In the genomic region with DNA sequence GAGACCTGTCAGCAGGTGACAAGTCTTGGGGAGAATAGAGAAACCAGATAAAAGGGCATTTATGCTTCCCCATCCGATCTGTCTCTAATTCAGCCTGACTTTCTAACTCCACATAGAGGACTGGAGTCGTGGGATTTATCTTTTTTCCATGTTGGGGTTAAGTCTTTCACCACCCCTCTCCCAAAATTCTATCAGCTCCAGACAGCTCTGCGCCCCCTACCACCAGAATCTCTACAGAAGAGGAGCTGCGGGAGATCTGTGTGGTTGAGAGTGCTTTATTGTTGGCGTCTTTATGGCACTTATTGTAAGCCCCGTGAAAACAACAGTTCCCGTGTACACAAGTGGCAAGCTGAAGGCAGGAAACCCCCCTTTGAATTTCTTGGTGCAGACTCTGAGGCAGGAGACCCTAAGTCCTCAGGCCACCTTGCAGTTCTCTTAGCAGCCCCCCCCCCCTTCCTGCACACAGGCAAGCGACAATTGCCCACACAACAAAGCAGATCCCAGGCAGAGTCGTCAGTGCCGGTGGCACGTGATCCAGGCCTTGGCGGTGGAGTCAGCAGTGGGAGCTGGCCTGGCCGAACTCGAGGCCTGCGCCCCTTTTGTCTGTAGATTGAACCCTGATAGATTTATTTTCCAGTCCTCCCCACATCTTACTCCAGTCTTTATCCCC, we compare ENCODE assay signal across 15 mouse cellular contexts. TPM values are rescaled to one million over a fixed set of nuclear protein-coding genes. Genes with fewer than 3 reads are reported as not detected.
DNase-seq lines count a peak whose midpoint lies in the region; ATAC-seq and TF ChIP-seq lines count a peak whose summit lies in the region.
"Had no signal": no experiment of that assay in that cellular context is flagged by ENCODE, and none has a peak within 500 bp of the region (broad histone marks: within the 10 kb centered on the region; RNA-seq: fewer than 3 reads in every experiment).

No protein-coding gene starts in this region.

- H3K9me3 ChIP-seq in forebrain, embryonic 12.5 days, result no peaks in the 10 kb centered on the region
- H3K9me3 ChIP-seq in hindbrain, postnatal 0 days (ENCODE audit: low read length), result no peaks in the 10 kb centered on the region
- H3K9me3 ChIP-seq in neural tube, embryonic 12.5 days, result no peaks in the 10 kb centered on the region
- no peaks in the 10 kb centered on the region for H3K9me3 ChIP-seq in liver, postnatal 0 days (ENCODE audit: low read length)
- H3K9me3 ChIP-seq in liver, embryonic 12.5 days (replicated peaks), result no peaks in the 10 kb centered on the region
- H3K9me3 ChIP-seq: embryonic facial prominence, embryonic 15.5 days; limb, embryonic 15.5 days had no signal

- no peak for ATAC-seq in forebrain, embryonic 12.5 days (ENCODE audit: low FRiP score)
- no peak for ATAC-seq in hindbrain, postnatal 0 days
- ATAC-seq in neural tube, embryonic 12.5 days (ENCODE audit: low FRiP score, low read depth), result no peak
- no peak for ATAC-seq in liver, postnatal 0 days
- ATAC-seq in liver, embryonic 12.5 days, result no peak

- peak overlapping the region; percentile 43 for H3K4me3 ChIP-seq in forebrain, embryonic 12.5 days (replicated peaks)
- H3K4me3 ChIP-seq in hindbrain, postnatal 0 days (ENCODE audit: low read length), result peak overlapping the region; percentile 48
- peak overlapping the region; percentile 44 for H3K4me3 ChIP-seq in neural tube, embryonic 12.5 days
- no peak overlapping the region for H3K4me3 ChIP-seq in liver, postnatal 0 days (ENCODE audit: low read depth, low read length)
- no peak overlapping the region for H3K4me3 ChIP-seq in liver, embryonic 12.5 days
- H3K4me3 ChIP-seq: embryonic facial prominence, embryonic 15.5 days had no signal

- no peak for TF ChIP-seq EP300 in liver, postnatal 0 days (IDR thresholded peaks at IDR 0.05; ENCODE audit: low read depth)

- DNase-seq in brain, embryonic 14.5 days (ENCODE audit: low read depth), result peak; percentile 77
- DNase-seq in hindbrain, postnatal 0 days (ENCODE audit: low spot score), result peak; percentile 32
- no peak for DNase-seq in urinary bladder, postnatal 4 days (ENCODE audit: low spot score in 2 of 2)
- no peak for DNase-seq in cerebellum, adult 11-12 months
- no peak for DNase-seq in liver, postnatal 0 days
- DNase-seq: gastrocnemius, postnatal 14 days; kidney, adult 2 months; lung, postnatal 36 days had no signal

- H3K9ac ChIP-seq in forebrain, embryonic 12.5 days, result peak overlapping the region; percentile 68
- peak overlapping the region; percentile 56 for H3K9ac ChIP-seq in hindbrain, postnatal 0 days (replicated peaks; ENCODE audit: low read length)
- peak overlapping the region; percentile 74 for H3K9ac ChIP-seq in neural tube, embryonic 12.5 days
- no peak overlapping the region for H3K9ac ChIP-seq in liver, postnatal 0 days (replicated peaks)
- H3K9ac ChIP-seq in liver, embryonic 12.5 days, result no peak overlapping the region
- H3K9ac ChIP-seq: embryonic facial prominence, embryonic 15.5 days; limb, embryonic 15.5 days had no signal

- peak overlapping the region; percentile 60 for H3K4me2 ChIP-seq in forebrain, embryonic 12.5 days
- peak overlapping the region; percentile 59 for H3K4me2 ChIP-seq in hindbrain, postnatal 0 days (ENCODE audit: low read depth, low read length)
- H3K4me2 ChIP-seq in neural tube, embryonic 12.5 days (replicated peaks), result peak overlapping the region; percentile 58
- H3K4me2 ChIP-seq in liver, postnatal 0 days (ENCODE audit: low read depth, low read length), result no peak overlapping the region
- H3K4me2 ChIP-seq in liver, embryonic 12.5 days, result no peak overlapping the region
- H3K4me2 ChIP-seq: embryonic facial prominence, embryonic 15.5 days; limb, embryonic 15.5 days had no signal

- TF ChIP-seq CTCF in brain, embryonic 14.5 days (IDR thresholded peaks at IDR 0.05; ENCODE audit: borderline replicate concordance, extremely low read depth, insufficient read depth, insufficient read length), result no peak
- TF ChIP-seq CTCF in hindbrain, postnatal 0 days (IDR thresholded peaks at IDR 0.05; ENCODE audit: low read depth), result no peak
- no peak for TF ChIP-seq CTCF in liver, postnatal 0 days (IDR thresholded peaks at IDR 0.05; ENCODE audit: low read depth)

- under 1% methylated on average over 15 of the region's 15 CpGs for WGBS in forebrain, embryonic 12.5 days
- WGBS in hindbrain, postnatal 0 days, result 6% methylated on average over 15 of the region's 15 CpGs
- 2% methylated on average over 15 of the region's 15 CpGs for WGBS in neural tube, embryonic 12.5 days
- WGBS in liver, postnatal 0 days (ENCODE audit: insufficient replicate concordance), result 7% methylated on average over 15 of the region's 15 CpGs
- 5% methylated on average over 15 of the region's 15 CpGs for WGBS in liver, embryonic 12.5 days (ENCODE audit: insufficient replicate concordance)

- peak overlapping the region; percentile 88 for H3K27ac ChIP-seq in forebrain, embryonic 12.5 days
- H3K27ac ChIP-seq in hindbrain, postnatal 0 days, result peak overlapping the region; percentile 85
- peak overlapping the region; percentile 67; the same call in 1 of the 2 replicates for H3K27ac ChIP-seq in neural tube, embryonic 12.5 days
- H3K27ac ChIP-seq in liver, postnatal 0 days (ENCODE audit: low read depth), result no peak overlapping the region
- H3K27ac ChIP-seq in liver, embryonic 12.5 days, result no peak overlapping the region
- H3K27ac ChIP-seq: embryonic facial prominence, embryonic 15.5 days; limb, embryonic 15.5 days; stomach, postnatal 0 days had no signal

- no peaks in the 10 kb centered on the region; the same call in 1 of the 2 replicates for H3K36me3 ChIP-seq in forebrain, embryonic 12.5 days (replicated peaks)
- H3K36me3 ChIP-seq in hindbrain, postnatal 0 days (ENCODE audit: insufficient read depth, low read length), result no peaks in the 10 kb centered on the region
- H3K36me3 ChIP-seq in neural tube, embryonic 12.5 days, result no peaks in the 10 kb centered on the region
- no peaks in the 10 kb centered on the region for H3K36me3 ChIP-seq in liver, postnatal 0 days (replicated peaks; ENCODE audit: insufficient read depth, low read length)
- no peaks in the 10 kb centered on the region for H3K36me3 ChIP-seq in liver, embryonic 12.5 days
- H3K36me3 ChIP-seq: embryonic facial prominence, embryonic 15.5 days; limb, embryonic 15.5 days had no signal

- peaks cover 100% of the 10 kb centered on the region for H3K27me3 ChIP-seq in forebrain, embryonic 12.5 days
- peaks cover 35% of the 10 kb centered on the region; the same call in 1 of the 2 replicates for H3K27me3 ChIP-seq in hindbrain, postnatal 0 days (ENCODE audit: insufficient read depth, low read length)
- H3K27me3 ChIP-seq in neural tube, embryonic 12.5 days (replicated peaks), result peaks cover 100% of the 10 kb centered on the region
- peaks cover 100% of the 10 kb centered on the region for H3K27me3 ChIP-seq in liver, postnatal 0 days (ENCODE audit: insufficient read depth, low read length)
- peaks cover 100% of the 10 kb centered on the region for H3K27me3 ChIP-seq in liver, embryonic 12.5 days (replicated peaks)

- no peak for TF ChIP-seq POLR2A in brain, embryonic 14.5 days (IDR thresholded peaks at IDR 0.05; ENCODE audit: borderline replicate concordance, extremely low read depth, insufficient read depth, insufficient read length, poor library complexity, severe bottlenecking)

- peaks cover 81% of the 10 kb centered on the region for H3K4me1 ChIP-seq in forebrain, embryonic 12.5 days
- peaks cover 4% of the 10 kb centered on the region; the same call in 1 of the 2 replicates for H3K4me1 ChIP-seq in hindbrain, postnatal 0 days (ENCODE audit: insufficient read depth, low read length)
- peaks cover 60% of the 10 kb centered on the region for H3K4me1 ChIP-seq in neural tube, embryonic 12.5 days
- H3K4me1 ChIP-seq in liver, postnatal 0 days (ENCODE audit: insufficient read depth), result peaks cover 8% of the 10 kb centered on the region
- peaks cover 31% of the 10 kb centered on the region for H3K4me1 ChIP-seq in liver, embryonic 12.5 days

RNA-seq across cellular contexts. Expression of gene Gad1, which starts 11.9 kb away (rescaled TPM):
- polyA plus RNA-seq in brain, embryonic 14.5 days (2012; rRNA removed), result 140 and 158 TPM in 2 replicates
- 24.2 and 28.6 TPM in 2 replicates for polyA plus RNA-seq in forebrain, embryonic 12.5 days (2016; fragmentation: Nextera tagmentation; extraction: Ambion mirVana)
- total RNA-seq in hindbrain, postnatal 0 days (2014; rRNA removed), result 106 and 113 TPM in 2 replicates
- 108 and 113 TPM in 2 replicates for polyA plus RNA-seq in hindbrain, postnatal 0 days (2015; fragmentation: Nextera tagmentation; extraction: Ambion mirVana)
- polyA plus RNA-seq in neural tube, embryonic 12.5 days (2016; fragmentation: Nextera tagmentation; extraction: Ambion mirVana), result 17.2 and 21.6 TPM in 2 replicates
- polyA plus RNA-seq in liver, postnatal 0 days (2015; fragmentation: Nextera tagmentation; extraction: Ambion mirVana), result 0.04 TPM in 1 of 2 replicates, not detected in the other
- 0.14 TPM in 1 of 2 replicates, not detected in the other for polyA plus RNA-seq in liver, embryonic 12.5 days (2016; fragmentation: Nextera tagmentation; extraction: Ambion mirVana)
- polyA plus RNA-seq: C2C12 had no signal

RNA-seq across cellular contexts. Expression of gene Erich2, which starts 56.2 kb away (rescaled TPM):
- polyA plus RNA-seq in brain, embryonic 14.5 days (2012; rRNA removed), result 2.3 and 2.6 TPM in 2 replicates
- 1.3 and 1.4 TPM in 2 replicates for polyA plus RNA-seq in forebrain, embryonic 12.5 days (2016; fragmentation: Nextera tagmentation; extraction: Ambion mirVana)
- 0.43 and 1.8 TPM in 2 replicates for total RNA-seq in hindbrain, postnatal 0 days (2014; rRNA removed)
- 6.3 and 7.1 TPM in 2 replicates for polyA plus RNA-seq in hindbrain, postnatal 0 days (2015; fragmentation: Nextera tagmentation; extraction: Ambion mirVana)
- polyA plus RNA-seq in neural tube, embryonic 12.5 days (2016; fragmentation: Nextera tagmentation; extraction: Ambion mirVana), result 0.73 and 1.4 TPM in 2 replicates
- not detected in 2 replicates for polyA plus RNA-seq in liver, postnatal 0 days (2015; fragmentation: Nextera tagmentation; extraction: Ambion mirVana)
- polyA plus RNA-seq in liver, embryonic 12.5 days (2016; fragmentation: Nextera tagmentation; extraction: Ambion mirVana), result 0.13 TPM in 1 of 2 replicates, not detected in the other
- total RNA-seq: gastrocnemius, postnatal 14 days had no signal

Comparison
In these comparisons a context has a peak if more than half of its experiments do, and no peak if none do; other contexts are left out.
1. DNase-seq: peak in brain, embryonic 14.5 days (single experiment) and hindbrain, postnatal 0 days (single experiment); none in urinary bladder, postnatal 4 days (0 of 2), cerebellum, adult 11-12 months (single experiment) and liver, postnatal 0 days (single experiment).
2. H3K27ac ChIP-seq: peak in forebrain, embryonic 12.5 days (single experiment), hindbrain, postnatal 0 days (single experiment) and neural tube, embryonic 12.5 days (single experiment); none in liver, postnatal 0 days (single experiment) and liver, embryonic 12.5 days (single experiment).
3. H3K4me2 ChIP-seq: peak in forebrain, embryonic 12.5 days (single experiment), hindbrain, postnatal 0 days (single experiment) and neural tube, embryonic 12.5 days (single experiment); none in liver, postnatal 0 days (single experiment) and liver, embryonic 12.5 days (single experiment).
4. H3K4me3 ChIP-seq: peak in forebrain, embryonic 12.5 days (single experiment), hindbrain, postnatal 0 days (single experiment) and neural tube, embryonic 12.5 days (single experiment); none in liver, postnatal 0 days (single experiment) and liver, embryonic 12.5 days (single experiment).
5. H3K9ac ChIP-seq: peak in forebrain, embryonic 12.5 days (single experiment), hindbrain, postnatal 0 days (single experiment) and neural tube, embryonic 12.5 days (single experiment); none in liver, postnatal 0 days (single experiment) and liver, embryonic 12.5 days (single experiment).
6. RNA of gene Gad1, which starts 11.9 kb away (polyA plus RNA-seq): 140 to 158 TPM in brain, embryonic 14.5 days, 108 to 113 TPM in hindbrain, postnatal 0 days, 24.2 to 28.6 TPM in forebrain, embryonic 12.5 days and 17.2 to 21.6 TPM in neural tube, embryonic 12.5 days; 0.14 TPM in liver, embryonic 12.5 days and 0.04 TPM in liver, postnatal 0 days; every median in the first group is over 10 times any median in the second.